Mouse (Mus musculus): ENCODE measurements around the gene 4933430I17Rik. TPM values are rescaled to one million over a fixed set of nuclear protein-coding genes. Genes with fewer than 3 reads are reported as not detected.
"Not testable (repeated sequence)": the region's sequence is repeated elsewhere in the genome, so short reads cannot be mapped to it uniquely, and the experiment has no call there.

4933430I17Rik gene
- polyA plus RNA-seq, 1 experiment, result not detected

- TF ChIP-seq CTCF (IDR thresholded peaks at IDR 0.05; ENCODE audit: extremely low read depth, insufficient read depth, insufficient read length, insufficient replicate concordance) (no peak), POLR2A (IDR thresholded peaks at IDR 0.05; ENCODE audit: low read depth, low read length) (no peak)
- Histone ChIP-seq H3K4me1 (ENCODE audit: control insufficient read depth, insufficient read depth, insufficient read length) (peaks cover 9% of the 10 kb centered on the region), H3K27me3 (ENCODE audit: control insufficient read depth, insufficient read depth, low read length) (no peaks in the 10 kb centered on the region), H3K36me3 (ENCODE audit: control insufficient read depth, insufficient read depth, low read length) (no peaks in the 10 kb centered on the region), H3K4me3 (ENCODE audit: extremely low read depth, insufficient read depth, insufficient read length) (no peak overlapping the region), H3K27ac (ENCODE audit: insufficient read depth, low read length) (no peak overlapping the region)
- no peak for DNase-seq (ENCODE audit: low read depth in 1 of 2, low spot score in 2 of 2)
- 41% methylated on average over 11 of the region's 11 CpGs for WGBS
Measured at GRCm38 (mm10) chr4:62591326-62591725, 66.2 kb downstream of the 4933430I17Rik start.

DNA sequence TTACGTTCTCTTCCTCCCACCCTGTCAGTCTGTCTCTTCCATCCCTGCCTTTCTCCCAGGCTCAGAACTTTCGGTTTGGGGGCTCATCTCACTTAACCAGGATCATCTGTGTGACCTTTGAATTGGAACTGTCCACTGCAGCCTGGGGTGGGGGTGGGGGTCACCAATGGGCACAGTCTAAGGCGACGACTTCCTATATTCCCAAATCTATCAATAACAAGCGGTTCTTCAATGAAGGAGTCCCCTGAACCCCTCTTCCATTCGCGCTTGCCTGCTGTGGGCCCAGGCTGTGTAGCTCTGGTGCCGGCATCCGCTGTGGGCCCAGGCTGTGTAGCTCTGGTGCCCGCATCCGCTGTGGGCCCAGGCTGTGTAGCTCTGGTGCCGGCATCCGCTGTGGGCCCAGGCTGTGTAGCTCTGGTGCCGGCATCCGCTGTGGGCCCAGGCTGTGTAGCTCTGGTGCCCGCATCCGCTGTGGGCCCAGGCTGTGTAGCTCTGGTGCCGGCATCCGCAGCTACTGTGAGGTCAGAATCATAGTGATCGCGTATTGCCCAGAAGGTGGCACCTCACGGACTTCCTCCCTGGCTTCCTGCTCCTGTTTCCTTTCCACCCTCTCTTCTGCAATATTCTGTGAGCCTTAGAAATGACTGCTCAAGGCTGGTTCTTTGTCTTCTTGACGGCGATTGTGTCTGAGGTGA is 68.5 kb downstream of the 4933430I17Rik start:
- peak; percentile 51 to 65 for DNase-seq (ENCODE audit: low read depth in 1 of 2, low spot score in 2 of 2)
- 0 out of 2 replicates have a peak, but pooled peaks have one; percentile 9 for TF ChIP-seq POLR2A (IDR thresholded peaks at IDR 0.05; ENCODE audit: low read depth, low read length)
- H3K4me3 ChIP-seq (ENCODE audit: extremely low read depth, insufficient read depth, insufficient read length); H3K27me3 ChIP-seq (ENCODE audit: control insufficient read depth, insufficient read depth, low read length); H3K4me1 ChIP-seq (ENCODE audit: control insufficient read depth, insufficient read depth, insufficient read length); H3K36me3 ChIP-seq (ENCODE audit: control insufficient read depth, insufficient read depth, low read length): not testable (repeated sequence)
- peak overlapping the region; percentile 93 for H3K27ac ChIP-seq (ENCODE audit: insufficient read depth, low read length)
- 14% methylated on average over 24 of the region's 24 CpGs for WGBS

DNA sequence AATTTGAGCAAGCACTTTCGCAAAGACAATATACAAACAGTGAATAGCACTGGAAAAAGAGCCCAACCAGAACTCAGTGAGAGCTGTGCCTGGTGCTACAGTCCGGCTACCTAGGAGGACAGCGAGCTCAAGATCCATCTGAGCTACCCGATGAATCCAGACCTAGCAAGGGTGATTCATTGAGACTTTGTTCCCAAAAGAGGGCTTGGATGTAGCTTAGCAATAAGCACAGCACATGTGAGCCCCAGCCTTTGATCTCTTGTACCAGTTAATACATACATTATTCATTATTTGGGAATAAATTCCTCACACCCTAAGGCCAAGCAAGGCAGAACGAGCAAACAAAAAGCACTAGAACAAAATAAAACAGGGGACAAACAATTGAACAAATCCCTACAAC is 69.3 kb downstream of the 4933430I17Rik start:
- Histone ChIP-seq H3K36me3 (ENCODE audit: control insufficient read depth, insufficient read depth, low read length) (no peaks in the 10 kb centered on the region), H3K4me1 (ENCODE audit: control insufficient read depth, insufficient read depth, insufficient read length) (peaks cover 9% of the 10 kb centered on the region), H3K27me3 (ENCODE audit: control insufficient read depth, insufficient read depth, low read length) (no peaks in the 10 kb centered on the region), H3K4me3 (ENCODE audit: extremely low read depth, insufficient read depth, insufficient read length) (no peak overlapping the region), H3K27ac (ENCODE audit: insufficient read depth, low read length) (no peak overlapping the region)
- WGBS, result 87% methylated on average over 5 of the region's 5 CpGs
- no peak for DNase-seq (ENCODE audit: low read depth in 1 of 2, low spot score in 2 of 2)
- no peak for TF ChIP-seq CTCF (IDR thresholded peaks at IDR 0.05; ENCODE audit: extremely low read depth, insufficient read depth, insufficient read length, insufficient replicate concordance)
- TF ChIP-seq POLR2A (IDR thresholded peaks at IDR 0.05; ENCODE audit: low read depth, low read length), result no peak

DNA sequence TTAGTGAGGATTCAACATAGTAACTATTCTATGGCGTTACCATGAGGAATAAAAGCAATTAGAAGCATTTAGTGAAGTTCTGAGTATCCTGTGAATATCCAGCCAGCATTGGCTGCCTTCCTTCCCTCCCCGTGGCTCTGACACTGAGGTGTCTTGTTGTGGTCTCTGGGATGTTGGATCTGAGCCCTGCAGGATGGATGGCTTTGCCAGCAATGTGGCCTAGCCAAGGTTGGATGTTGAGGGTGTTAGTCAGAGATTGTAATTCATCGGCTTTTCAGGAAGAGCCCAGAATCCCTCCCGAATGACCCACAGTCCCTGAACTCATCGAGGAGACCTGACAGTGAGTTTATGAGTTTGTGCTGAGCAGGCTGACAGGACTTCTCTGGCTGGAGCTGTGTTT is 70.9 kb downstream of the 4933430I17Rik start:
- Histone ChIP-seq H3K4me3 (ENCODE audit: extremely low read depth, insufficient read depth, insufficient read length) (no peak overlapping the region), H3K27me3 (ENCODE audit: control insufficient read depth, insufficient read depth, low read length) (no peaks in the 10 kb centered on the region), H3K27ac (ENCODE audit: insufficient read depth, low read length) (no peak overlapping the region), H3K4me1 (ENCODE audit: control insufficient read depth, insufficient read depth, insufficient read length) (peaks cover 6% of the 10 kb centered on the region), H3K36me3 (ENCODE audit: control insufficient read depth, insufficient read depth, low read length) (no peaks in the 10 kb centered on the region)
- no peak for DNase-seq (ENCODE audit: low read depth in 1 of 2, low spot score in 2 of 2)
- TF ChIP-seq CTCF (IDR thresholded peaks at IDR 0.05; ENCODE audit: extremely low read depth, insufficient read depth, insufficient read length, insufficient replicate concordance), result no peak
- no peak for TF ChIP-seq POLR2A (IDR thresholded peaks at IDR 0.05; ENCODE audit: low read depth, low read length)
- 81% methylated on average over 5 of the region's 5 CpGs for WGBS

Other genes with a start within 250 kb of the 4933430I17Rik start
- gene Fkbp15, start 164.8 kb upstream of the 4933430I17Rik start, polyA plus RNA-seq (2012; rRNA removed), result 32.2 TPM in 2 replicates
- gene Slc31a1, start 164.6 kb upstream of the 4933430I17Rik start, polyA plus RNA-seq (2012; rRNA removed), result 5.0 and 5.4 TPM in 2 replicates
- gene Cdc26, start 116.7 kb upstream of the 4933430I17Rik start, polyA plus RNA-seq (2012; rRNA removed), result 14.1 and 14.7 TPM in 2 replicates
- 9.4 and 9.6 TPM in 2 replicates for gene Prpf4, start 116.6 kb upstream of the 4933430I17Rik start, polyA plus RNA-seq (2012; rRNA removed)
- not detected in 2 replicates for gene Rnf183, start 90.1 kb upstream of the 4933430I17Rik start, polyA plus RNA-seq (2012; rRNA removed)
- 0.26 and 0.51 TPM in 2 replicates for gene Wdr31, start 54.5 kb upstream of the 4933430I17Rik start, polyA plus RNA-seq (2012; rRNA removed)
- gene Bspry, start 45.3 kb upstream of the 4933430I17Rik start, polyA plus RNA-seq (2012; rRNA removed), result 2.1 and 3.2 TPM in 2 replicates
- gene Hdhd3, start 21.9 kb upstream of the 4933430I17Rik start, polyA plus RNA-seq (2012; rRNA removed), result 1.9 and 2.3 TPM in 2 replicates
- gene Alad, start 5.5 kb upstream of the 4933430I17Rik start, polyA plus RNA-seq (2012; rRNA removed), result 128 and 180 TPM in 2 replicates
- 6.1 and 8.4 TPM in 2 replicates for gene Pole3, start 301 bp upstream of the 4933430I17Rik start, polyA plus RNA-seq (2012; rRNA removed)
- 51.7 and 57.5 TPM in 2 replicates for gene Rgs3, start 34.5 kb downstream of the 4933430I17Rik start, polyA plus RNA-seq (2012; rRNA removed)

All from spleen, adult 2 months (tissue).